Mouse (Mus musculus) layer of hippocampus, postnatal 25 days (tissue): ENCODE results near the gene Nyap2. TPM values are rescaled to one million over a fixed set of nuclear protein-coding genes. Genes with fewer than 3 reads are reported as not detected.

ENCODE experiments used
- DNase-seq, 2 experiments: peaks; one replicate each; pipeline ENCODE4 v3.0.0; 2022; ENCODE audit warnings: mixed read lengths in 2 of 2, low spot score in 1 of 2; ENCODE audit errors: extremely low spot score in 1 of 2
- total RNA-seq, 2 experiments: library from RNA; stranded (reverse); gene quantifications; 2 replicates each; pipeline ENCODE4 v1.2.3; 2021

Gene Nyap2
- total RNA-seq, 2 experiments from 2014 or later = 19.9 to 23.6 TPM

- no peak for DNase-seq
These were observed 240.3 kb downstream of the Nyap2 start for GRCm38 (mm10) chr1:81316995-81317413.

- DNase-seq = no peak
These were observed 311.0 kb downstream of the Nyap2 start for GRCm38 (mm10) chr1:81387722-81388121.
